Mouse (Mus musculus): Measurements from ENCODE around the gene Enam.

- TF ChIP-seq POLR2A (IDR thresholded peaks at IDR 0.05; ENCODE audit: insufficient read depth, low read depth, low read length) (no peak), CTCF (IDR thresholded peaks at IDR 0.05; ENCODE audit: insufficient read depth, low read depth, low read length) (no peak)
These were observed 53.1 kb downstream of the Enam start for GRCm38 (mm10) chr5:88540845-88541244.
